Comparison of ENCODE assay signal across 16 mouse cellular contexts in genomic region chr13:94990516-94990915, GRCm38 (mm10). TPM values are rescaled to one million over a fixed set of nuclear protein-coding genes. Genes with fewer than 3 reads are reported as not detected.
DNase-seq lines count a peak whose midpoint lies in the region; ATAC-seq and TF ChIP-seq lines count a peak whose summit lies in the region.
"Had no signal": no experiment of that assay in that cellular context is flagged by ENCODE, and none has a peak within 500 bp of the region (broad histone marks: within the 10 kb centered on the region; RNA-seq: fewer than 3 reads in every experiment).

No protein-coding gene starts in this region.

- peak; percentile 81 for DNase-seq in lung, postnatal 0 days (ENCODE audit: low spot score)
- DNase-seq in lung, adult 2 months, result no peak
- DNase-seq in kidney, postnatal 0 days (ENCODE audit: low spot score), result peak; percentile 10
- no peak for DNase-seq in urinary bladder, adult 2 months (ENCODE audit: low spot score)
- DNase-seq in forebrain, embryonic 11.5 days (ENCODE audit: low spot score), result no peak
- no peak for DNase-seq in hindbrain, embryonic 14.5 days (ENCODE audit: low spot score)
- DNase-seq: adrenal gland, postnatal 36 days; gastrocnemius, adult 2 months; heart, postnatal 14 days; left cerebral cortex, postnatal 4 days; thymus, postnatal 14 days had no signal

- no peak for TF ChIP-seq CTCF in lung, postnatal 0 days (IDR thresholded peaks at IDR 0.05)
- TF ChIP-seq CTCF in lung, adult 2 months (IDR thresholded peaks at IDR 0.05; ENCODE audit: insufficient read depth, low read length), result no peak
- no peak for TF ChIP-seq CTCF in kidney, postnatal 0 days (IDR thresholded peaks at IDR 0.05; ENCODE audit: low read depth)

- no peak overlapping the region for H3K27ac ChIP-seq in lung, postnatal 0 days (ENCODE audit: low read length)
- H3K27ac ChIP-seq in kidney, postnatal 0 days, result no peak overlapping the region
- H3K27ac ChIP-seq in forebrain, embryonic 11.5 days (ENCODE audit: low read depth, low read length), result no peak overlapping the region
- H3K27ac ChIP-seq in hindbrain, embryonic 14.5 days, result no peak overlapping the region
- H3K27ac ChIP-seq: gastrocnemius, adult 2 months; liver, embryonic 15.5 days; neural tube, embryonic 15.5 days had no signal

- TF ChIP-seq POLR2A in lung, adult 2 months (IDR thresholded peaks at IDR 0.05; ENCODE audit: borderline replicate concordance, extremely low read depth, low read depth, low read length), result no peak

- H3K9ac ChIP-seq in lung, postnatal 0 days (replicated peaks; ENCODE audit: low read depth), result no peak overlapping the region
- H3K9ac ChIP-seq in kidney, postnatal 0 days (ENCODE audit: low read depth, low read length), result no peak overlapping the region
- H3K9ac ChIP-seq in forebrain, embryonic 11.5 days (ENCODE audit: low read length), result no peak overlapping the region
- no peak overlapping the region for H3K9ac ChIP-seq in hindbrain, embryonic 14.5 days
- H3K9ac ChIP-seq: liver, embryonic 15.5 days; neural tube, embryonic 15.5 days had no signal

- H3K4me3 ChIP-seq in lung, postnatal 0 days (ENCODE audit: low read depth, low read length), result no peak overlapping the region
- no peak overlapping the region for H3K4me3 ChIP-seq in lung, adult 2 months (replicated peaks; ENCODE audit: extremely low read depth, low read depth, low read length)
- H3K4me3 ChIP-seq in kidney, postnatal 0 days (replicated peaks; ENCODE audit: low read depth, low read length), result no peak overlapping the region
- H3K4me3 ChIP-seq in forebrain, embryonic 11.5 days (ENCODE audit: low read depth, low read length), result no peak overlapping the region
- H3K4me3 ChIP-seq in hindbrain, embryonic 14.5 days (replicated peaks; ENCODE audit: low read length), result no peak overlapping the region
- H3K4me3 ChIP-seq: gastrocnemius, adult 2 months; liver, embryonic 15.5 days; neural tube, embryonic 15.5 days had no signal

- TF ChIP-seq EP300 in lung, postnatal 0 days (IDR thresholded peaks at IDR 0.05), result no peak

- WGBS in lung, postnatal 0 days, result 40% methylated on average over 5 of the region's 5 CpGs
- 50% methylated on average over 5 of the region's 5 CpGs for WGBS in lung, adult 2 months
- 54% methylated on average over 5 of the region's 5 CpGs for WGBS in kidney, postnatal 0 days
- 73% methylated on average over 5 of the region's 5 CpGs for WGBS in forebrain, embryonic 11.5 days
- WGBS in hindbrain, embryonic 14.5 days, result 79% methylated on average over 5 of the region's 5 CpGs

- ATAC-seq in lung, postnatal 0 days, result peak; percentile 90
- ATAC-seq in kidney, postnatal 0 days (replicated peaks; ENCODE audit: low FRiP score, low read depth), result 0 out of 2 replicates have a peak, but pooled peaks have one; percentile 13
- ATAC-seq in megakaryocyte progenitor cell, adult 5-6 weeks (replicated peaks; ENCODE audit: poor library complexity), result peak; percentile 63
- no peak for ATAC-seq in forebrain, embryonic 11.5 days (replicated peaks; ENCODE audit: low FRiP score)
- ATAC-seq in hindbrain, embryonic 14.5 days (ENCODE audit: low FRiP score), result no peak
- ATAC-seq: forebrain, embryonic 14.5 days had no signal

- H3K27me3 ChIP-seq in lung, postnatal 0 days (replicated peaks; ENCODE audit: insufficient read depth, low read length), result no peaks in the 10 kb centered on the region
- H3K27me3 ChIP-seq in kidney, postnatal 0 days (ENCODE audit: insufficient read depth, low read length), result no peaks in the 10 kb centered on the region
- H3K27me3 ChIP-seq in forebrain, embryonic 11.5 days (ENCODE audit: control insufficient read depth, insufficient read depth, low read length), result no peaks in the 10 kb centered on the region
- no peaks in the 10 kb centered on the region for H3K27me3 ChIP-seq in hindbrain, embryonic 14.5 days (ENCODE audit: control insufficient read depth, insufficient read depth, low read length)
- H3K27me3 ChIP-seq: liver, embryonic 15.5 days; neural tube, embryonic 15.5 days had no signal

- no peak overlapping the region for H3K4me2 ChIP-seq in lung, postnatal 0 days (replicated peaks; ENCODE audit: low read depth, low read length)
- H3K4me2 ChIP-seq in kidney, postnatal 0 days (ENCODE audit: low read length), result no peak overlapping the region
- no peak overlapping the region for H3K4me2 ChIP-seq in forebrain, embryonic 11.5 days (ENCODE audit: low read depth, low read length, severe bottlenecking)
- no peak overlapping the region for H3K4me2 ChIP-seq in hindbrain, embryonic 14.5 days (replicated peaks)
- H3K4me2 ChIP-seq: liver, embryonic 15.5 days; neural tube, embryonic 15.5 days had no signal

- H3K9me3 ChIP-seq in lung, postnatal 0 days (ENCODE audit: low read length), result no peaks in the 10 kb centered on the region
- no peaks in the 10 kb centered on the region for H3K9me3 ChIP-seq in kidney, postnatal 0 days (replicated peaks; ENCODE audit: low read length)
- H3K9me3 ChIP-seq in forebrain, embryonic 11.5 days (ENCODE audit: control insufficient read depth, low read length), result no peaks in the 10 kb centered on the region
- no peaks in the 10 kb centered on the region for H3K9me3 ChIP-seq in hindbrain, embryonic 14.5 days (ENCODE audit: control insufficient read depth, low read length)
- H3K9me3 ChIP-seq: G1E; liver, embryonic 15.5 days; neural tube, embryonic 15.5 days had no signal

- H3K36me3 ChIP-seq in lung, postnatal 0 days (ENCODE audit: insufficient read depth, low read length), result no peaks in the 10 kb centered on the region
- no peaks in the 10 kb centered on the region for H3K36me3 ChIP-seq in kidney, postnatal 0 days (ENCODE audit: insufficient read depth, low read length)
- H3K36me3 ChIP-seq in forebrain, embryonic 11.5 days (ENCODE audit: control insufficient read depth, insufficient read depth, low read length), result no peaks in the 10 kb centered on the region
- H3K36me3 ChIP-seq in hindbrain, embryonic 14.5 days (replicated peaks; ENCODE audit: control insufficient read depth, insufficient read depth), result no peaks in the 10 kb centered on the region; the same call in 1 of the 2 replicates
- H3K36me3 ChIP-seq: liver, embryonic 15.5 days; neural tube, embryonic 15.5 days had no signal

- no peaks in the 10 kb centered on the region for H3K4me1 ChIP-seq in lung, postnatal 0 days (ENCODE audit: insufficient read depth, low read depth, low read length)
- 0 out of 2 replicates have a peak, but pooled peaks cover 2% of the 10 kb centered on the region for H3K4me1 ChIP-seq in lung, adult 2 months (ENCODE audit: control insufficient read depth, insufficient read depth, low read length)
- no peaks in the 10 kb centered on the region for H3K4me1 ChIP-seq in kidney, postnatal 0 days (replicated peaks; ENCODE audit: insufficient read depth, low read length)
- H3K4me1 ChIP-seq in forebrain, embryonic 11.5 days (replicated peaks; ENCODE audit: control insufficient read depth, insufficient read depth, low read length), result 0 out of 2 replicates have a peak, but pooled peaks cover 1% of the 10 kb centered on the region
- H3K4me1 ChIP-seq in hindbrain, embryonic 14.5 days (replicated peaks; ENCODE audit: control insufficient read depth, insufficient read depth, low read length), result no peaks in the 10 kb centered on the region
- H3K4me1 ChIP-seq: neural tube, embryonic 15.5 days had no signal

RNA-seq across cellular contexts. Expression of gene Wdr41, which starts 14.4 kb away (rescaled TPM):
- 15.7 and 16.1 TPM in 2 replicates for polyA plus RNA-seq in lung, postnatal 0 days (2015; fragmentation: Nextera tagmentation; extraction: Ambion mirVana)
- 9.6 and 13.0 TPM in 2 replicates for polyA plus RNA-seq in lung, adult 2 months (2012; rRNA removed)
- 20.3 and 20.8 TPM in 2 replicates for polyA plus RNA-seq in kidney, postnatal 0 days (2015; fragmentation: Nextera tagmentation; extraction: Ambion mirVana)
- total RNA-seq in megakaryocyte progenitor cell, adult 5-6 weeks (2015), result 27.7 and 29.0 TPM in 2 replicates
- 19.1 and 19.4 TPM in 2 replicates for total RNA-seq in megakaryocyte progenitor cell, adult 5-6 weeks (2017)
- 20.0 and 20.2 TPM in 2 replicates for polyA plus RNA-seq in urinary bladder, adult 2 months (2012; rRNA removed)
- polyA plus RNA-seq in forebrain, embryonic 11.5 days (2014; fragmentation: Nextera tagmentation; extraction: Ambion mirVana), result 21.2 and 22.6 TPM in 2 replicates
- polyA plus RNA-seq in hindbrain, embryonic 14.5 days (2014; fragmentation: Nextera tagmentation; extraction: Ambion mirVana), result 29.6 and 31.3 TPM in 2 replicates

Comparison
In these comparisons a context has a peak if more than half of its experiments do, and no peak if none do; other contexts are left out.
1. DNase-seq: peak in lung, postnatal 0 days (single experiment) and kidney, postnatal 0 days (single experiment); none in lung, adult 2 months (single experiment), urinary bladder, adult 2 months (single experiment), forebrain, embryonic 11.5 days (single experiment) and hindbrain, embryonic 14.5 days (single experiment).
2. ATAC-seq: peak in lung, postnatal 0 days (single experiment), kidney, postnatal 0 days (single experiment) and megakaryocyte progenitor cell, adult 5-6 weeks (single experiment); none in forebrain, embryonic 11.5 days (single experiment) and hindbrain, embryonic 14.5 days (single experiment).